Mouse (Mus musculus) heart, adult 2 months (tissue): Measurements from ENCODE around the gene Tmem198. TPM values are rescaled to one million over a fixed set of nuclear protein-coding genes. Genes with fewer than 3 reads are reported as not detected.

ENCODE experiments used
- DNase-seq, 2 experiments: peaks; one replicate each; pipeline ENCODE4 v3.0.0; 2021
- H3K27ac ChIP-seq: fragments of 200-600 bp; 2 replicates; pipeline ENCODE4 v1.8.1; 2022
- H3K27me3 ChIP-seq: fragments of 200-500 bp; 2 replicates; pipeline ENCODE4 v1.6.1; 2012; ENCODE audit warnings: mild to moderate bottlenecking, low read length, inconsistent platforms, mixed read lengths; ENCODE audit not compliant: control insufficient read depth, insufficient read depth
- H3K36me3 ChIP-seq: fragments of 200-500 bp; 2 replicates; pipeline ENCODE4 v1.6.1; 2012; ENCODE audit warnings: low read length, inconsistent platforms; ENCODE audit not compliant: control insufficient read depth, insufficient read depth
- H3K4me1 ChIP-seq: fragments of 200-500 bp; 2 replicates; pipeline ENCODE4 v1.6.1; 2011; ENCODE audit warnings: low read length; ENCODE audit not compliant: control insufficient read depth, insufficient read depth
- H3K4me3 ChIP-seq: fragments of 200-600 bp; 2 replicates; pipeline ENCODE4 v1.8.1; 2022
- H3K79me2 ChIP-seq: fragments of 200-500 bp; replicated peaks from 2 replicates; pipeline ENCODE4 v1.6.1; 2012; ENCODE audit warnings: mild to moderate bottlenecking, inconsistent platforms, low read length, moderate library complexity, mixed read lengths; ENCODE audit not compliant: control insufficient read depth, insufficient read depth
- H3K9ac ChIP-seq: fragments of 200-500 bp; 2 replicates; pipeline ENCODE4 v1.6.1; 2012; ENCODE audit warnings: low read depth, mild to moderate bottlenecking, control low read depth, inconsistent platforms, low read length, mixed read lengths
- CTCF ChIP-seq: fragments of 200-600 bp; IDR thresholded peaks from 2 replicates; pipeline ENCODE4 v1.8.1; 2022; ENCODE audit warnings: antibody characterized with exemption, mild to moderate bottlenecking, moderate library complexity
- EP300 ChIP-seq: fragments of 200-500 bp; IDR thresholded peaks from 2 replicates; pipeline ENCODE4 v1.6.1; 2011; ENCODE audit warnings: low read depth, low read length, control low read depth; ENCODE audit not compliant: insufficient read depth
- POLR2A ChIP-seq: fragments of 200-500 bp; IDR thresholded peaks from 2 replicates; pipeline ENCODE4 v1.6.1; 2011; ENCODE audit warnings: mild to moderate bottlenecking, low read depth, low read length, control low read depth; ENCODE audit not compliant: insufficient read depth
- WGBS: fragments of 180-500 bp; shearing (Covaris S2); methylation state at CpG from one replicate; pipeline ENCODE4 v1.1.7; 2018; 5-methylcytosine and 5-hydroxymethylcytosine counted together
- intact Hi-C: fragments of 180-260 bp; cut with DNase I; formaldehyde crosslinking; loops from one replicate; pipeline ENCODE4 v1.15.1; 2025
- polyA plus RNA-seq: library from polyadenylated mRNA; depleted of rRNA; stranded (reverse); fragments of >200 nt; gene quantifications from 2 replicates; pipeline ENCODE4 v1.2.3, GENCODE M21; 2012
- total RNA-seq, 2 experiments: library from RNA; stranded (reverse); gene quantifications; 2 replicates each; pipeline ENCODE4 v1.2.3; 2021

The Tmem198 gene
- total and polyA plus RNA-seq, 3 experiments, result 0.21 to 0.66 (median 0.39) TPM

- Histone ChIP-seq H3K9ac (no peak overlapping the region), H3K36me3 (no peaks in the 10 kb centered on the region), H3K27ac (no peak overlapping the region), H3K4me3 (no peak overlapping the region), H3K27me3 (peaks cover 3% of the 10 kb centered on the region; the same call in 1 of the 2 replicates), H3K79me2 (no peaks in the 10 kb centered on the region), H3K4me1 (peaks cover 2% of the 10 kb centered on the region; the same call in 1 of the 2 replicates)
- no peak for DNase-seq
- intact Hi-C loops, result no loop called here
- WGBS, result 71% methylated on average over 1 of the region's 1 CpGs
- no peak for TF ChIP-seq CTCF
- no peak for TF ChIP-seq POLR2A
- no peak for TF ChIP-seq EP300
Observed at GRCm38 (mm10) chr1:75462636-75463035, 16.7 kb upstream of the Tmem198 start.

GRCm38 (mm10) chr1:75463652-75464204 is 15.6 kb upstream of the Tmem198 start:
- peaks cover 2% of the 10 kb centered on the region for H3K4me1 ChIP-seq
- no peak for DNase-seq
- no peak overlapping the region for H3K4me3 ChIP-seq
- TF ChIP-seq CTCF (no peak), EP300 (no peak), POLR2A (no peak)
- no peak overlapping the region for H3K27ac ChIP-seq
- H3K9ac ChIP-seq, result no peak overlapping the region
- no peaks in the 10 kb centered on the region for H3K79me2 ChIP-seq
- 69% methylated on average over 5 of the region's 5 CpGs for WGBS
- no peaks in the 10 kb centered on the region for H3K36me3 ChIP-seq
- H3K27me3 ChIP-seq, result peaks cover 3% of the 10 kb centered on the region; the same call in 1 of the 2 replicates
- intact Hi-C loops, result no loop called here

- no peak overlapping the region for H3K9ac ChIP-seq
Observed at GRCm38 (mm10) chr1:75467215-75467927, 12.0 kb upstream of the Tmem198 start.

GRCm38 (mm10) chr1:75469287-75469825 is 10.0 kb upstream of the Tmem198 start:
- 77% methylated on average over 17 of the region's 17 CpGs for WGBS
- Histone ChIP-seq H3K4me3 (no peak overlapping the region), H3K79me2 (no peaks in the 10 kb centered on the region), H3K36me3 (no peaks in the 10 kb centered on the region), H3K4me1 (no peaks in the 10 kb centered on the region; the same call in 1 of the 2 replicates), H3K27ac (no peak overlapping the region), H3K9ac (no peak overlapping the region), H3K27me3 (peaks cover 1% of the 10 kb centered on the region; the same call in 1 of the 2 replicates)
- no peak for TF ChIP-seq POLR2A
- TF ChIP-seq CTCF, result no peak
- no peak for TF ChIP-seq EP300
- DNase-seq, result no peak
- intact Hi-C loops, result no loop called here

More at GRCm38 (mm10) chr1:75467215-75467927, 12.0 kb upstream of the Tmem198 start:
- peak; percentile 78 to 85 for DNase-seq
- H3K36me3 ChIP-seq, result no peaks in the 10 kb centered on the region
- no peaks in the 10 kb centered on the region; the same call in 1 of the 2 replicates for H3K4me1 ChIP-seq
- 8% methylated on average over 14 of the region's 14 CpGs for whole genome bisulfite sequencing
- H3K4me3 ChIP-seq, result no peak overlapping the region
- no peaks in the 10 kb centered on the region for H3K79me2 ChIP-seq
- no peak overlapping the region for H3K27ac ChIP-seq
- peaks cover 1% of the 10 kb centered on the region; the same call in 1 of the 2 replicates for H3K27me3 ChIP-seq
- intact Hi-C loops, result loop anchor here (1.0 kb wide), 2 partner anchors 22 to 124 kb away; no protein-coding TSS in a partner anchor
- TF ChIP-seq POLR2A (no peak), EP300 (peak; percentile 78; the same call in 1 of the 2 replicates), CTCF (peak; percentile 91)

GRCm38 (mm10) chr1:75476441-75476840 is 2.9 kb upstream of the Tmem198 start:
- 94% methylated on average over 11 of the region's 11 CpGs for WGBS
- peaks cover 1% of the 10 kb centered on the region; the same call in 1 of the 2 replicates for H3K27me3 ChIP-seq
- no peak overlapping the region for H3K27ac ChIP-seq
- H3K79me2 ChIP-seq, result no peaks in the 10 kb centered on the region
- no peaks in the 10 kb centered on the region for H3K36me3 ChIP-seq
- intact Hi-C loops, result loop anchor here (5.0 kb wide), 1 partner anchor 81 kb away; no protein-coding TSS in a partner anchor
- H3K9ac ChIP-seq, result no peak overlapping the region
- TF ChIP-seq EP300, result no peak
- no peak for TF ChIP-seq POLR2A
- no peak for TF ChIP-seq CTCF
- H3K4me1 ChIP-seq, result peaks cover 4% of the 10 kb centered on the region
- H3K4me3 ChIP-seq, result no peak overlapping the region
- DNase-seq, result no peak
